Mouse (Mus musculus) CH12.LX (cell line): ENCODE data around the gene Ptprg. TPM values are rescaled to one million over a fixed set of nuclear protein-coding genes. Genes with fewer than 3 reads are reported as not detected.

Experiments used
- DNase-seq: peaks from one replicate; pipeline ENCODE4 v3.0.0-alpha.2; 2013; ENCODE audit errors: extremely low read depth
- H3K27ac ChIP-seq: 2 replicates; pipeline ENCODE4 v1.5.1; 2012; ENCODE audit warnings: low read depth, mild to moderate bottlenecking, control low read depth, moderate library complexity; ENCODE audit not compliant: insufficient read depth
- H3K27me3 ChIP-seq: replicated peaks from 2 replicates; pipeline ENCODE3; 2012; ENCODE audit warnings: inconsistent platforms
- H3K36me3 ChIP-seq, 2 experiments: replicated peaks in 1 of 2; 2 replicates each; pipeline versions ENCODE3 to v1.6.1; 2012; ENCODE audit warnings: inconsistent platforms in 1 of 2, low read length in 1 of 2, mild to moderate bottlenecking in 1 of 2, mixed read lengths in 1 of 2, moderate library complexity in 1 of 2; ENCODE audit not compliant: control insufficient read depth in 1 of 2, insufficient read depth in 1 of 2
- H3K4me1 ChIP-seq, 2 experiments: 2 replicates each; pipeline ENCODE4 v1.6.1; 2012; ENCODE audit warnings: inconsistent platforms in 1 of 2, moderate library complexity in 1 of 2; ENCODE audit not compliant: insufficient read depth in 2 of 2, control insufficient read depth in 1 of 2
- H3K4me2 ChIP-seq: 2 replicates; pipeline ENCODE4 v1.6.1; 2012; ENCODE audit warnings: low read depth, mild to moderate bottlenecking, control low read depth; ENCODE audit not compliant: poor library complexity, insufficient read depth, severe bottlenecking
- H3K4me3 ChIP-seq, 3 experiments: fragments of 150-350 bp in 1 of 3; sonication (generic) in 1 of 3; replicated peaks in 1 of 3; 2 replicates each; pipeline versions ENCODE3 to v1.5.1; 2011 to 2012; ENCODE audit warnings: low read depth in 2 of 3, low read length in 2 of 3, mild to moderate bottlenecking in 2 of 3, moderate library complexity in 2 of 3, control low read depth in 1 of 3, improper control_type of control experiment in 1 of 3, inconsistent platforms in 1 of 3, mixed read lengths in 1 of 3; ENCODE audit not compliant: poor library complexity in 1 of 3
- H3K79me2 ChIP-seq: replicated peaks from 2 replicates; pipeline ENCODE4 v1.6.1; 2012; ENCODE audit warnings: mild to moderate bottlenecking, moderate library complexity; ENCODE audit not compliant: control insufficient read depth, poor library complexity, insufficient read depth, severe bottlenecking; ENCODE audit errors: extremely low read depth
- H3K9ac ChIP-seq: 2 replicates; pipeline ENCODE4 v1.6.1; 2012; ENCODE audit warnings: low read depth, mild to moderate bottlenecking, control low read depth, moderate library complexity; ENCODE audit not compliant: insufficient read depth
- H3K9me3 ChIP-seq: replicated peaks from 2 replicates; pipeline ENCODE3; 2012; ENCODE audit warnings: low read length, inconsistent platforms, mixed read lengths
- ELF1 ChIP-seq: IDR thresholded peaks from 2 replicates; pipeline ENCODE4 v1.6.1; 2014; ENCODE audit warnings: low read depth, mild to moderate bottlenecking, inconsistent platforms, low read length, improper control_type of control experiment
- EP300 ChIP-seq: IDR thresholded peaks from 2 replicates; pipeline ENCODE4 v1.6.1; 2011; ENCODE audit warnings: low read length, improper control_type of control experiment
- ETS1 ChIP-seq: conservative IDR thresholded peaks from 2 replicates; pipeline ENCODE4 v1.6.1; 2012; ENCODE audit warnings: low read depth, mild to moderate bottlenecking, inconsistent platforms, low read length, improper control_type of control experiment, moderate library complexity
- JUN ChIP-seq: IDR thresholded peaks from 2 replicates; pipeline ENCODE4 v1.6.1; 2011; ENCODE audit warnings: low read depth, mild to moderate bottlenecking, low read length, improper control_type of control experiment, moderate library complexity; ENCODE audit not compliant: insufficient read depth
- JUND ChIP-seq: conservative IDR thresholded peaks from 2 replicates; pipeline ENCODE4 v1.6.1; 2011; ENCODE audit warnings: low read depth, low read length, improper control_type of control experiment
- KAT2A ChIP-seq: IDR thresholded peaks from 2 replicates; pipeline ENCODE4 v1.6.1; 2012; ENCODE audit warnings: low read length, improper control_type of control experiment, inconsistent platforms; ENCODE audit not compliant: insufficient replicate concordance
- MAZ ChIP-seq: IDR thresholded peaks from 2 replicates; pipeline ENCODE4 v1.6.1; 2012; ENCODE audit warnings: low read depth, mild to moderate bottlenecking, inconsistent platforms, low read length, improper control_type of control experiment, moderate library complexity
- MEF2A ChIP-seq: IDR thresholded peaks from 2 replicates; pipeline ENCODE4 v1.6.1; 2014; ENCODE audit warnings: low read depth, mild to moderate bottlenecking, inconsistent platforms, low read length, improper control_type of control experiment, borderline replicate concordance
- MXI1 ChIP-seq: IDR thresholded peaks from 2 replicates; pipeline ENCODE4 v1.6.1; 2011; ENCODE audit warnings: mild to moderate bottlenecking, low read depth, low read length, improper control_type of control experiment
- NELFE ChIP-seq: IDR thresholded peaks from 2 replicates; pipeline ENCODE4 v1.6.1; 2011; ENCODE audit warnings: low read depth, low read length, improper control_type of control experiment
- SIN3A ChIP-seq: IDR thresholded peaks from 2 replicates; pipeline ENCODE4 v1.6.1; 2012; ENCODE audit warnings: low read length, improper control_type of control experiment, inconsistent platforms
- TBP ChIP-seq: conservative IDR thresholded peaks from 2 replicates; pipeline ENCODE4 v1.6.1; 2011; ENCODE audit warnings: low read depth, low read length, improper control_type of control experiment
- UBTF ChIP-seq: IDR thresholded peaks from 2 replicates; pipeline ENCODE4 v1.6.1; 2012; ENCODE audit warnings: low read depth, mild to moderate bottlenecking, inconsistent platforms, low read length, improper control_type of control experiment, moderate library complexity
- USF1 ChIP-seq: IDR thresholded peaks from 2 replicates; pipeline ENCODE4 v1.6.1; 2014; ENCODE audit warnings: low read depth, mild to moderate bottlenecking, inconsistent platforms, low read length, improper control_type of control experiment
- USF2 ChIP-seq: conservative IDR thresholded peaks from 2 replicates; pipeline ENCODE4 v1.6.1; 2011; ENCODE audit warnings: low read depth, low read length, improper control_type of control experiment
- ZC3H11A ChIP-seq: IDR thresholded peaks from 2 replicates; pipeline ENCODE4 v1.6.1; 2012; ENCODE audit warnings: low read depth, mild to moderate bottlenecking, inconsistent platforms, low read length, improper control_type of control experiment
- ZMIZ1 ChIP-seq: IDR thresholded peaks from 2 replicates; pipeline ENCODE4 v1.6.1; 2012; ENCODE audit warnings: low read depth, mild to moderate bottlenecking, inconsistent platforms, low read length, improper control_type of control experiment
- ZNF384 ChIP-seq: IDR thresholded peaks from 2 replicates; pipeline ENCODE4 v1.6.1; 2012; ENCODE audit warnings: low read depth, low read length, improper control_type of control experiment, inconsistent platforms
- dilution Hi-C: fragments of 300-500 bp; cut with MboI; formaldehyde crosslinking; loops from 2 replicates; pipeline ENCODE4 v1.14.3; 2020; ENCODE audit warnings: low sequenced_read_pairs; ENCODE audit not compliant: extremely low pct_unique_long_range_greater_than_20kb, extremely low pct_ligation_motif_present
- in situ Hi-C: fragments of 300-500 bp; cut with MboI; formaldehyde crosslinking; loops from 3 replicates; pipeline ENCODE4 v1.14.3; 2019; ENCODE audit warnings: low sequenced_read_pairs, low pct_ligation_motif_present, low pct_unique_long_range_greater_than_20kb, mixed read lengths
- polyA plus RNA-seq: library from polyadenylated mRNA; unstranded; fragments of >175 nt; gene quantifications from 2 replicates; pipeline ENCODE4 v1.2.1, GENCODE M21; 2012; ENCODE audit warnings: low read depth; ENCODE audit not compliant: insufficient read length
- total RNA-seq, 2 experiments: library from RNA; depleted of rRNA; stranded (reverse); fragments of 300-350 nt in 1 of 2; fragments of >200 nt in 1 of 2; gene quantifications; 2 replicates each; pipeline ENCODE4 v1.2.3; 2012 to 2014

Ptprg gene
- total and polyA plus RNA-seq, 3 experiments = 0.08 TPM; not detected in 2

GRCm38 (mm10) chr14:11663661-11664215 lies 110.4 kb downstream of the Ptprg start:
- no peak overlapping the region for H3K27ac ChIP-seq
- no peak overlapping the region for H3K4me3 ChIP-seq
- no peaks in the 10 kb centered on the region for H3K27me3 ChIP-seq
- no peak overlapping the region for H3K4me2 ChIP-seq
- no peaks in the 10 kb centered on the region for H3K79me2 ChIP-seq
- TF ChIP-seq ZNF384 (no peak), NELFE (no peak), TBP (no peak), UBTF (no peak)
- peaks cover 83% of the 10 kb centered on the region for H3K9me3 ChIP-seq
- no peak overlapping the region for H3K9ac ChIP-seq
- H3K4me1 ChIP-seq = no peaks in the 10 kb centered on the region
- no peak for DNase-seq
- dilution Hi-C loops (no loop called here), in situ Hi-C loops (no loop called here)
- H3K36me3 ChIP-seq = no peaks in the 10 kb centered on the region

- dilution Hi-C loops (no loop called here), in situ Hi-C loops (no loop called here)
- Histone ChIP-seq H3K27ac (no peak overlapping the region), H3K4me3 (no peak overlapping the region), H3K9ac (no peak overlapping the region), H3K79me2 (no peaks in the 10 kb centered on the region), H3K4me1 (no peaks in the 10 kb centered on the region), H3K36me3 (no peaks in the 10 kb centered on the region), H3K27me3 (no peaks in the 10 kb centered on the region), H3K9me3 (peaks cover 85% of the 10 kb centered on the region), H3K4me2 (no peak overlapping the region)
- no peak for DNase-seq
- TF ChIP-seq KAT2A (no peak), JUND (no peak), ZMIZ1 (no peak), JUN (no peak), SIN3A (no peak), ELF1 (no peak), ZC3H11A (no peak), EP300 (no peak), ETS1 (no peak), TBP (no peak), MAZ (no peak), ZNF384 (no peak)
Observed at GRCm38 (mm10) chr14:11664302-11664701, 111.0 kb downstream of the Ptprg start.

DNA sequence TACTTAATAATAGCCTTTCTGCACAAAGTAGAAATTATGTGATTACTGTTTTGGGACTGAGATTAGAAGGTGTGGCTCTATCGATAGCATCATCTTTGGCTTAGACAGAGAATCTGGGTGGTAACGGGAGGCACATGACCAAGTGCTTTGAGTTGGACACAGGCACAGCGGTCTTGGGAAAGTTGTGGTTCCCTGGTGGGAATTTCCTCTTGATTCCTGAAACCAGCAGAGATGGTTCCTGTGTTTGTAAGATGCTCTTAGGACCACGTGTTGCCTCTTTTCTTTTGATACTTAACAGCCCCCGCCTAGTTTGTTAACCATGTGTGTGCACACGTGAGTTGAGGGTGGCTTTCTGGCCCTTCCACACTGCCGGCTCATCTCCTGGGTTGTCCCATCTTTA lies 111.7 kb downstream of the Ptprg start:
- dilution Hi-C loops = no loop called here
- no peak overlapping the region for H3K4me3 ChIP-seq
- in situ Hi-C loops = no loop called here
- H3K9ac ChIP-seq = no peak overlapping the region
- no peak overlapping the region for H3K4me2 ChIP-seq
- TF ChIP-seq USF1 = no peak
- no peak for TF ChIP-seq USF2
- no peak for TF ChIP-seq MXI1
- TF ChIP-seq TBP = no peak
- no peak for TF ChIP-seq MEF2A
- H3K4me1 ChIP-seq = no peaks in the 10 kb centered on the region
- DNase-seq = no peak
- H3K27me3 ChIP-seq = no peaks in the 10 kb centered on the region
- no peaks in the 10 kb centered on the region for H3K79me2 ChIP-seq
- no peak overlapping the region for H3K27ac ChIP-seq
- H3K36me3 ChIP-seq = no peaks in the 10 kb centered on the region
- peaks cover 85% of the 10 kb centered on the region for H3K9me3 ChIP-seq
